Mouse (Mus musculus) embryonic facial prominence, embryonic 15.5 days (tissue): ENCODE measurements around the gene Nudt8. TPM values are rescaled to one million over a fixed set of nuclear protein-coding genes. Genes with fewer than 3 reads are reported as not detected.
"Not testable (repeated sequence)": the region's sequence is repeated elsewhere in the genome, so short reads cannot be mapped to it uniquely, and the experiment has no call there.

Experiments used
- ATAC-seq: fragments of 200-750 bp; cut with Nextera tagmentation; 2 replicates; pipeline ENCODE4 v1.8.0; 2017; ENCODE audit warnings: low read depth, moderate TSS enrichment; ENCODE audit not compliant: insufficient number of reproducible peaks, low FRiP score, low TSS enrichment
- H3K27ac ChIP-seq: fragments of 300-500 bp; sonication (generic); replicated peaks from 2 replicates; pipeline ENCODE4 v1.5.1; 2015; ENCODE audit warnings: mild to moderate bottlenecking, inconsistent platforms
- H3K27me3 ChIP-seq: fragments of 300-500 bp; sonication (generic); 2 replicates; pipeline ENCODE4 v1.6.1; 2015; ENCODE audit warnings: inconsistent platforms
- H3K36me3 ChIP-seq: fragments of 300-500 bp; sonication (generic); 2 replicates; pipeline ENCODE4 v1.6.1; 2015; ENCODE audit warnings: mild to moderate bottlenecking, inconsistent platforms
- H3K4me1 ChIP-seq: fragments of 300-500 bp; sonication (generic); 2 replicates; pipeline ENCODE4 v1.6.1; 2015; ENCODE audit warnings: inconsistent platforms
- H3K4me2 ChIP-seq: fragments of 300-500 bp; sonication (generic); replicated peaks from 2 replicates; pipeline ENCODE4 v1.6.1; 2015; ENCODE audit warnings: mild to moderate bottlenecking, inconsistent platforms
- H3K4me3 ChIP-seq: fragments of 300-500 bp; sonication (generic); replicated peaks from 2 replicates; pipeline ENCODE4 v1.5.1; 2015; ENCODE audit warnings: mild to moderate bottlenecking, inconsistent platforms
- H3K9ac ChIP-seq: fragments of 300-500 bp; sonication (generic); 2 replicates; pipeline ENCODE4 v1.6.1; 2015; ENCODE audit warnings: inconsistent platforms
- H3K9me3 ChIP-seq: fragments of 300-500 bp; sonication (generic); replicated peaks from 2 replicates; pipeline ENCODE4 v1.6.1; 2016; ENCODE audit warnings: inconsistent platforms
- WGBS: fragments of 180-500 bp; shearing (Covaris S2); methylation state at CpG from one replicate; pipeline ENCODE4 v1.1.7; 2015; 5-methylcytosine and 5-hydroxymethylcytosine counted together
- polyA plus RNA-seq: library from polyadenylated mRNA; unstranded; fragments of >200 nt; fragmentation: Nextera tagmentation; extraction: Ambion mirVana; gene quantifications from 2 replicates; pipeline ENCODE4 v1.2.1, GENCODE M21; 2015

The Nudt8 gene
- polyA plus RNA-seq, 1 experiment from 2014 or later, result 35.8 TPM

DNA sequence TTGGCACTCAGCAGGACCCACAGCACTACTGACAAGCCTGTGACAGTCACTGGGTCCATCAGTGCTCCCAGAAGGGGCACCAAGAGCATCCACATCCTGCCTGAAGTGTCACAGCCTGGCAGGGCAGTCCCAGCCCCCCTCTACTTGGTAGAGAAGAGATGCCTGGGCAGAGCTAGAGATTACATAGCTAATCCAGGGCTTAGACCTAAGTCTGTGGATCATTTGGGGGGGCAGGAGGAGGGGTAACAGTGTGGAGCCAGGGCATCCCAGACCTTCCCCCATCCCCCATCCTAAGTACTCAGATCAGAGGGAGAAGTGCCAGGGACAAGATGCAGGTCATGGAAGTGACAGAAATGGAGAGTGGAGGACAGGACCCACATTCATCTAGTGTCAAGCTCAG, 14.4 kb downstream of the Nudt8 start:
- no peak for ATAC-seq
- Histone ChIP-seq H3K27ac (no peak overlapping the region), H3K4me2 (no peak overlapping the region), H3K36me3 (peaks cover 7% of the 10 kb centered on the region; the same call in 1 of the 2 replicates), H3K4me3 (no peak overlapping the region), H3K9ac (no peak overlapping the region), H3K4me1 (peaks cover 23% of the 10 kb centered on the region), H3K9me3 (no peaks in the 10 kb centered on the region), H3K27me3 (no peaks in the 10 kb centered on the region)

DNA sequence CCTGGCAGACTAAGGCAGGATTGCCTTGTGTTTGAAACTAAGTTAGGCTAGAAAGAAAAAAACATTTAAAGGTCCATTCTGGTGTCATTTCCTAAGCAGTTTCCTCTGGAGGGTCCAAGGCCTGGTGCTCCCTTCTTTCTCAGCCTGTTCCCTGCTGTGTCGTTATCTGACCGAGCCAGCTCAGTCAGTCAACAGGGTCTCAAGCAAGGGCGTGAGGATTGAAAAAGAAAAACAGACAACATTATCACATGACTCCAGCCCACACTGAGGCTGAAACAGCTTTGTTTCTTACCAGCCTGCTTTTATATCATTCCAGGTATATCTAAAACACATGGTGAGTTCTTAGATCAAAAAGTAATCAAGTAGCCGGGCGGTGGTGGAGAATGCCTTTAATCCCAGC, 15.3 kb downstream of the Nudt8 start:
- Histone ChIP-seq H3K27ac (no peak overlapping the region), H3K4me3 (no peak overlapping the region), H3K9me3 (no peaks in the 10 kb centered on the region), H3K9ac (no peak overlapping the region), H3K4me2 (no peak overlapping the region), H3K36me3 (no peaks in the 10 kb centered on the region; the same call in 1 of the 2 replicates), H3K27me3 (no peaks in the 10 kb centered on the region), H3K4me1 (peaks cover 23% of the 10 kb centered on the region)
- WGBS, result 43% methylated on average over 5 of the region's 5 CpGs
- ATAC-seq, result no peak

DNA sequence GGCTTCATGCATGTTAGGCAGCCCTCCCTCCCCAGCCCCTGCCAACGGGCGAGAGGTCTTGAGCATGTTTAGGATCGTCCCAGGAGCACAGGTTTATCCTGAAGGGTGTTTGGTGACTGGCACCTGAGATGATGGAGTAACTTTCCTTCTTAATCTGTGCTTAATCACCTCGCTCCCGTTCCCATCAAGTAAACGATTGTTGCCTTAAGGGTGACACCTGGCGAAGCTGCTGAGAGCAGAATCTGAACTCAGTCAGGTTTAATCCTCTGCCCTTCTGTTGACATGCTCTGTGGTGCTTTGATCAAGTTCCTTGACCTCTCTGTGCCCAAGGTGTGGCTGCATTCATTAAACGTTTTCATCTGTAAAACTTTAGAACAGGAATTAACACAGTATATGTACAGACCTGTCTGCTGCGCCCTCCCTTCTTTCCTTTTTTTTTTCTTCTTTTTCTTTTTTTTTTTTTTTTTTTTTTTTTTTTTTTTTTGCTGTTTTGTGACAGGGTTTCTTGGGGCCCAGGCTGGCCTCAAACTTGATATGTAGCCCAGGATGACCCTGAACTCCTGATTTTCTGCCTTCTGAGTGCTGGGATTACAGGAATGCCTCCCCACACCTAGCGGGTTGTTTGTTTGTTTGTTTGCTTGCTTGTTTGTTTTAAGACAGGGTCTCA, 17.7 kb downstream of the Nudt8 start:
- H3K9ac ChIP-seq, result no peak overlapping the region
- H3K4me1 ChIP-seq, result peaks cover 9% of the 10 kb centered on the region; the same call in 1 of the 2 replicates
- no peak overlapping the region for H3K4me3 ChIP-seq
- H3K27me3 ChIP-seq, result no peaks in the 10 kb centered on the region
- H3K4me2 ChIP-seq, result no peak overlapping the region
- H3K36me3 ChIP-seq, result no peaks in the 10 kb centered on the region
- 53% methylated on average over 10 of the region's 10 CpGs for WGBS
- no peak for ATAC-seq
- H3K27ac ChIP-seq, result no peak overlapping the region
- H3K9me3 ChIP-seq, result no peaks in the 10 kb centered on the region

DNA sequence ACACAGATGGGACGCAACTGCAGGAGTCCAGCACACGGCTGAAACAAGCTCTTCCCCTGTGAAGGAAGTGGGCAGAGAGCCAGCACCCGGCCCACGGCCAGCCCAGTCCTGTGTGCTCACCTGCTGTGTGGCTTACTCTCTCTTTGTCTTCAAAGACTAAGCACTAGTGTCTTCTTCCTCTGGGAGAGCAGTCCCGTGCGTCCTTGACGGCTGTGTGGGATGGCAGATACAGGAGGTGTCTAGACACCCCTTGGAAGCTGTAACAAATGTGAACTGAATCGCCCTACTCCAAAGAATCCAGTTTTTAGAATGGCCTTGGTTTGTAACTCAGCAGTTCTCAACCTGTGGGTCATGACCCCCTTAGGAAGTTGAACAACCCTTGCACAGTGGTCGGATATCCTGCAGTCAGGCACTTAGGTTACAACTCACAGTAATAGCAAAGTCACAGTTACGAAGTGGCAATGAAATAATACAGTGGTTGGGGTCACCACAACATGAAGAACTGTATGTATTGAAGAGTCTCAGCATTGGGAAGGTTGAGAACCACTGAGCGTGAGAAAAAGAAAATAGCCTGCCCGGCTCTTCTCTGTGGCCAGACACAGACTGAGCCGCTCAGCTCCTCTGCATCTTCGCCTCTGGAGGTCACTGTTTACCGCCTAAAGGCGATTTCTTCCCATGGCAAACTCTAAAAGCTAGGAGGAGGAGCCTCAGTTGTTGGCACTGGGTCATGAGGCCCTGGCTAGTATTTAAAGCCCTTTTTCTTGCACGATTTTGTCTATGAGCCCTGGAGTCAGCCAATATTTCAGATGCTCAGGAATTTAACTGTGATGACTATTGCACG, 18.6 kb downstream of the Nudt8 start:
- peak overlapping the region; percentile 45; the same call in 1 of the 2 replicates for H3K27ac ChIP-seq
- no peaks in the 10 kb centered on the region for H3K27me3 ChIP-seq
- H3K4me3 ChIP-seq, result no peak overlapping the region
- no peak overlapping the region for H3K9ac ChIP-seq
- 24% methylated on average over 18 of the region's 18 CpGs for WGBS
- no peaks in the 10 kb centered on the region for H3K36me3 ChIP-seq
- no peak overlapping the region for H3K4me2 ChIP-seq
- H3K9me3 ChIP-seq, result no peaks in the 10 kb centered on the region
- ATAC-seq, result peak; percentile 83
- peaks cover 7% of the 10 kb centered on the region; the same call in 1 of the 2 replicates for H3K4me1 ChIP-seq

DNA sequence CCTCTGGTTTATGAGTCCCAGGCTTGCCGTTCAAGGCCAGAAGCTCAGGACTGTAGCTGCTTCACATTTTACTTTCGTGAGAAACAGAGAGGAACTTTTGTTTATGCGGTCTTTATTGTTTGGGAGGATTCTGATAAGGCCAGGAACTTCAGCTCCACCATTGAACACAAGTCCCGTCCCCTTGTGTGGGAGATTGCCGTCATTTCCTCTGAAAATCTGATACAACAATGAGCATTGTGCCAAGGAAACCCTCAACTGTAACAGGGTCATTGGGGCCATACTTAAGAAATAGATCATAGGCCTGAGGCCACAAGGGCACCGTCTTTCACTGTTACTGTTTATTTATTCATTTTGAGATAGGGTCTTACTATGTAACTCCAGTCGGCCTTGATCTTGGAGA, 22.8 kb downstream of the Nudt8 start:
- no peak overlapping the region for H3K4me3 ChIP-seq
- no peak for ATAC-seq
- no peak overlapping the region for H3K9ac ChIP-seq
- no peaks in the 10 kb centered on the region for H3K27me3 ChIP-seq
- no peak overlapping the region for H3K27ac ChIP-seq
- WGBS, result 72% methylated on average over 7 of the region's 7 CpGs
- no peaks in the 10 kb centered on the region for H3K36me3 ChIP-seq
- no peaks in the 10 kb centered on the region for H3K9me3 ChIP-seq
- peaks cover 7% of the 10 kb centered on the region; the same call in 1 of the 2 replicates for H3K4me1 ChIP-seq
- H3K4me2 ChIP-seq, result no peak overlapping the region

DNA sequence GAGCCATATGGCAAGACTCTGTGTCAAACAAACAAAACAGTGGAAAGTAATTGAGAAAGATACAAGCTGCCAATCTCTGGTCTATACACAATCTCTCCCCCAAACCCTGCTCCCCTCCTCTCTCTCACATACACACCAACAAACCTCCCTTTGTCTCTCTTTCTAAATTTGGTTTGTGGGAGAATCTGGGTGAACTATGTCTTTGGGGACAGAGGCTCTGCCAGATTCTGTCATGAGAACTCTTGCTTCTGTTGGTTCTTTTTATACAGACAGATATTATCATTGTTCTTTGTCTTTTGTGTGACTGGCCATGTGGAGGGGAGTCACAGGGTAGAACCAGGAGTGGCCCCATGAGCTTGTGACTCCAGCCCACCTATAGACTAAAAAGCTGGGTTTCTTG, 27.2 kb downstream of the Nudt8 start:
- Histone ChIP-seq H3K4me1 (no peaks in the 10 kb centered on the region), H3K27ac (no peak overlapping the region), H3K36me3 (no peaks in the 10 kb centered on the region), H3K4me2 (no peak overlapping the region), H3K9ac (no peak overlapping the region), H3K9me3 (no peaks in the 10 kb centered on the region), H3K27me3 (no peaks in the 10 kb centered on the region), H3K4me3 (no peak overlapping the region)
- no peak for ATAC-seq

DNA sequence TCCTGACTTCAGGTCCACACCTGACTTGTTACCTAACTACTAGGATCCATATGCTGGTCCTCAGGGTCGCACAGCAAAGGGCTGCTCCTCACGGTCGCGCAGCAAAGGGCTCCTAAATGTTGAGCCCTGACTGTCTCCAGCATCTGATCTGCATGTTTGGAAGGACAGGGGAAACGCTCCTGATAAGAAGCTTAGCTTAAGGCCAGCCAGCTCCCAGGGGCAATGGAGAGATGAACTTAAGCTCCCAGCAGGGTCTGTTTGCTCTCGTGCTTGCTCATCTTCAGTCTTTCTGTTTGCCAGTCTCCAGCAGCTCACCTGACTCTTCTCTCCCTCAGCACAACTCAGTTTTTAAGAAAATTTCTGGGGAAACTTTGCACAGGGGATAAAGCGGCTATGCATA, 32.3 kb downstream of the Nudt8 start:
- WGBS, result 56% methylated on average over 7 of the region's 7 CpGs
- ATAC-seq, result no peak

DNA sequence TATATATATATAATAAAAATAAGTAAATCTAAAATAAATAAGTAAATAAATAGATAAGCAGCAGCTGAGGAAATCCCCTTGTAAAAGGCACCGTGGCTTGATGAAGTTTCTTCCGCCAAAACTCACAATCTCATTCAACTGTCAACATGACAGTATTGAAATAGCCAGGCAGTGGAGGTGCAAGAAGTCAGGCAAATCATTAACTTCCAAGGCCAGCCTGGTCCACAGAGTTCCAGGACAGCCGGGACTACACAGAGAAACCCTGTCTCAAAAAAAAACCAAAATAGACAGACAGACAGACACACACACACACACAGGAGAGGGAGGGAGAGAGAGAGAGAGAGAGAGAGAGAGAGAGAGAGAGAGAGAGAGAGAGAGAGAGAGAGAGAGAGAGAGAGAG, 32.9 kb downstream of the Nudt8 start:
- Histone ChIP-seq H3K27ac (no peak overlapping the region), H3K4me1 (peaks cover 13% of the 10 kb centered on the region), H3K4me3 (no peak overlapping the region), H3K9me3 (no peaks in the 10 kb centered on the region), H3K36me3 (no peaks in the 10 kb centered on the region), H3K27me3 (no peaks in the 10 kb centered on the region), H3K9ac (no peak overlapping the region), H3K4me2 (no peak overlapping the region)
- no peak for ATAC-seq
- 84% methylated on average over 3 of the region's 3 CpGs for WGBS

More for the DNA sequence above, 32.3 kb downstream of the Nudt8 start:
- H3K27ac ChIP-seq, result no peak overlapping the region
- no peak overlapping the region for H3K4me2 ChIP-seq
- H3K9me3 ChIP-seq, result no peaks in the 10 kb centered on the region
- H3K36me3 ChIP-seq, result no peaks in the 10 kb centered on the region
- H3K9ac ChIP-seq, result no peak overlapping the region
- H3K4me1 ChIP-seq, result peaks cover 9% of the 10 kb centered on the region
- no peaks in the 10 kb centered on the region for H3K27me3 ChIP-seq
- H3K4me3 ChIP-seq, result no peak overlapping the region

DNA sequence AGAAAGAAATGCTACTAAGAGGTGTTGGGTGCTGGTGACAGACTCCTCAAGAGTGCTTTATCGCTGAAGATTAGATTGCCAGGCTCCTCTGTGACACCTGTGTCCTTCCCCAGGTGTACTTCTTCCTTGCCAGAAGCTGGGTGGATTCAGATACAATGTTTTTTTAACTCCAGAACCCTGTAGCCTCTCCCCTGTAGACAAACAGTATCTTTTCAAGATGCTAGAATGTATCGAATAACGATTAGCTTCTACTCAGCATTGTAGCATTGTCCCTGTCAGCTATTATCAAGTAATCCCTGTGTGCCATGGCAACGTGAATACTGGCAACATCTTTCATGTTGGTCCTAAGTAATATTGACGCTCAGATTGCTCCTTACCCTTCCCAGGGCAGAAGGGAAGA, 33.4 kb downstream of the Nudt8 start:
- Histone ChIP-seq H3K4me2 (no peak overlapping the region), H3K9me3 (no peaks in the 10 kb centered on the region), H3K9ac (no peak overlapping the region), H3K36me3 (no peaks in the 10 kb centered on the region), H3K4me1 (peaks cover 15% of the 10 kb centered on the region), H3K4me3 (no peak overlapping the region), H3K27me3 (no peaks in the 10 kb centered on the region), H3K27ac (no peak overlapping the region)
- 67% methylated on average over 5 of the region's 5 CpGs for WGBS
- no peak for ATAC-seq

DNA sequence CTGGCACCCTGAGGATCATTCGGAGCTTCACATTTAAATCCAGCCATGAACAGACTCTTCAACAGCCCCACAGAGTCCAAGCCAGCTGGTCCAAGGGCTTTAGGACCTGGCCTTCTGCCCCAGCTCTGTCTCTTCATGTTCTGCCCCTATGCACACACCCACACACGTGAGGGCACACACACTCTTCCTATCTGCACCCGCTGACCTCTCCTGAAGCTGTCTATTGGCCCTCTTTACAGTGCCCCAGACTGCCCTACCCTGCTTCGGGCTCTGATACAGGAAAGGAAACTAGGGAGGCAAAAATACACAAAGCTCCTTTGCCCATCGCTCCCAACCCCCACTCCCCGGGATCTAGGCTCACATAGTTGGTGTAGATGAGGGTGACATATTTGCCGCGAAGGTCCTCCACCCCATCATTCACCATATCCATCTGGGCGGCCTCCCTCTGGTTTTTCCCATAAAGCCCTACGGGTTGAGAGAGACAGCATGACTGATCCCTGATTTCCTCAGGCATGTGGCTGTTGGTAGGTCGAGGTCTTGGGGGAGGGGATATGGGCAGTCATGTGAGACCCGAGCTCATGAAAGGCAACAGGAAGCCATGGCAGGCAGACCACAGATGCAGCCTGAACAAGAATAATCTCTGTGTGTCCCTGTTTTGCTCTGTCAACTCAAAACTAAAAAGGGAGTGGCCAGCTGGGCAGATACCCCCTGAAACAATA, 36.1 kb downstream of the Nudt8 start:
- WGBS, result 69% methylated on average over 12 of the region's 12 CpGs
- Histone ChIP-seq H3K9me3 (no peaks in the 10 kb centered on the region), H3K9ac (no peak overlapping the region), H3K27ac (no peak overlapping the region), H3K4me2 (peak overlapping the region; percentile 18), H3K36me3 (no peaks in the 10 kb centered on the region), H3K4me3 (no peak overlapping the region), H3K27me3 (no peaks in the 10 kb centered on the region), H3K4me1 (peaks cover 15% of the 10 kb centered on the region)
- ATAC-seq, result no peak

DNA sequence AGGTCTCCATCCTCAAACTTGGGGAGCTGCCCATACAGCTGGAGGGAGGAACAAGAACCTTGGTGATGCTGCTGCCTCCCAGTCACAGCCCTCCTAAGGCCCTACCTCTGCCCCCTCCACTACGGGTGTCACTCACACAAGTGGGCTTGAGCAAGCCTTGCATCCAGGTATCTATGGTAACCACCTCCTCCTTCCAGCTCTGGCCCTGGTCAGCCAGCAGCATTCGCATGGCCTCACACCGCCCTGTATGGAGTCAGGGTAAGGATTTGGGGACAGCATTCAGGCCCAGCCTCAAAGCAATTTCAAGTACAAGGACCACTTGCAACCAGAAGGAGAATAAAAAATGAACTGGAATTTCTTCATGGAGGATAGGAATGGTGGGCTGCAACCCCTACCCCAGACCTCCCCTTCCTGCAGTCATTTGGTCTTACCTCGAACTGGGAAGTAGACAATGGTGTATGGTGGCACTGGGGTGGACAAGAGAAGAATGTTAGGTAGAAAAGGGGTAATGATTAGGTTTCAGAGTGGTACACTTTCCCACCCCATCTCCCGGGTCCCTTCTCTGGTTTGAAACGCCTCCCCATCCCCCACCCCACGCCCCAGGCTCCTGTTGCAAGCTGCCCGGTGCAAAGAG, 36.9 kb downstream of the Nudt8 start:
- Histone ChIP-seq H3K4me2 (peak overlapping the region; percentile 73), H3K4me3 (peak overlapping the region; percentile 70), H3K27ac (peak overlapping the region; percentile 83), H3K9ac (peak overlapping the region; percentile 76), H3K4me1 (peaks cover 15% of the 10 kb centered on the region)
- H3K9me3 ChIP-seq, H3K27me3 ChIP-seq, H3K36me3 ChIP-seq, ATAC-seq: not testable (repeated sequence)
- WGBS, result 22% methylated on average over 7 of the region's 8 CpGs
